Comparison of ENCODE assay signal across 8 mouse cellular contexts in genomic region chr1:86415612-86416184, GRCm38 (mm10). TPM values are rescaled to one million over a fixed set of nuclear protein-coding genes. Genes with fewer than 3 reads are reported as not detected.
DNase-seq lines count a peak whose midpoint lies in the region.

No protein-coding gene starts in this region.

- DNase-seq in gastrocnemius, postnatal 14 days, result peak; percentile 30
- no peak for DNase-seq in gastrocnemius, postnatal 36 days
- peak; percentile 41 for DNase-seq in urinary bladder, postnatal 25 days (ENCODE audit: low spot score)
- DNase-seq in urinary bladder, adult 18-20 months (ENCODE audit: low spot score in 2 of 2), result no peak
- DNase-seq in kidney, postnatal 4 days, result peak; percentile 43 to 51
- DNase-seq in spleen, postnatal 10 days (ENCODE audit: low spot score in 2 of 2), result peak; percentile 41 to 73
- no peak for DNase-seq in urinary bladder, adult 2 months (ENCODE audit: low spot score)
- DNase-seq in layer of hippocampus, postnatal 14 days (ENCODE audit: low spot score in 2 of 2), result no peak

- intact Hi-C loops in gastrocnemius, postnatal 14 days (cut with DNase I; ENCODE audit: low total_unique reads), result no loop called here
- intact Hi-C loops in gastrocnemius, postnatal 36 days (cut with DNase I), result loop anchor here (2.0 kb wide), 1 partner anchor 13 kb away; no protein-coding TSS in a partner anchor

RNA-seq across cellular contexts. Expression of gene Nmur1, which starts 10.3 kb away (rescaled TPM):
- not detected for total RNA-seq in gastrocnemius, postnatal 14 days (2021)
- not detected for total RNA-seq in gastrocnemius, postnatal 36 days (2021)
- 0.21 and 0.43 TPM in 2 replicates for polyA plus RNA-seq in urinary bladder, adult 2 months (2012; rRNA removed)
- total RNA-seq in layer of hippocampus, postnatal 14 days (2021), result not detected

RNA-seq across cellular contexts. Expression of gene Tex44, which starts 10.4 kb away (rescaled TPM):
- not detected for total RNA-seq in gastrocnemius, postnatal 14 days (2021)
- not detected for total RNA-seq in gastrocnemius, postnatal 36 days (2021)
- polyA plus RNA-seq in urinary bladder, adult 2 months (2012; rRNA removed), result not detected in 2 replicates
- not detected for total RNA-seq in layer of hippocampus, postnatal 14 days (2021)

RNA-seq across cellular contexts. Expression of gene Ncl, which starts 56.5 kb away (rescaled TPM):
- total RNA-seq in gastrocnemius, postnatal 14 days (2021), result 100 to 1,000 TPM; 107 to 120 TPM
- total RNA-seq in gastrocnemius, postnatal 36 days (2021), result 100 to 1,000 TPM in 1 of 2 experiments, 10 to 100 TPM in 1; 79.3 to 101 TPM
- 64.7 and 132 TPM in 2 replicates for polyA plus RNA-seq in urinary bladder, adult 2 months (2012; rRNA removed)
- total RNA-seq in layer of hippocampus, postnatal 14 days (2021), result 100 to 1,000 TPM; 156 to 157 TPM

Comparison
In these comparisons a context has a peak if more than half of its experiments do, and no peak if none do; other contexts are left out.
1. DNase-seq: peak in gastrocnemius, postnatal 14 days (single experiment), urinary bladder, postnatal 25 days (single experiment), kidney, postnatal 4 days (2 of 2) and spleen, postnatal 10 days (2 of 2); none in gastrocnemius, postnatal 36 days (0 of 2), urinary bladder, adult 18-20 months (0 of 2), urinary bladder, adult 2 months (single experiment) and layer of hippocampus, postnatal 14 days (0 of 2).